Mouse (Mus musculus) granulocyte monocyte progenitor cell, adult 5-6 weeks (primary cell): ENCODE measurements at regions not wholly inside any gene's neighbourhood (a gene's known extent, or its start where the extent isn't known, plus 50 kb on each side); places are given as distances from the start of the nearest gene placed in this dataset.

Experiments used
- ATAC-seq: replicated peaks from 2 replicates; pipeline ENCODE4 v1.8.0; 2016; ENCODE audit warnings: mild to moderate bottlenecking, moderate TSS enrichment, inconsistent platforms; ENCODE audit not compliant: poor library complexity, severe bottlenecking

DNA sequence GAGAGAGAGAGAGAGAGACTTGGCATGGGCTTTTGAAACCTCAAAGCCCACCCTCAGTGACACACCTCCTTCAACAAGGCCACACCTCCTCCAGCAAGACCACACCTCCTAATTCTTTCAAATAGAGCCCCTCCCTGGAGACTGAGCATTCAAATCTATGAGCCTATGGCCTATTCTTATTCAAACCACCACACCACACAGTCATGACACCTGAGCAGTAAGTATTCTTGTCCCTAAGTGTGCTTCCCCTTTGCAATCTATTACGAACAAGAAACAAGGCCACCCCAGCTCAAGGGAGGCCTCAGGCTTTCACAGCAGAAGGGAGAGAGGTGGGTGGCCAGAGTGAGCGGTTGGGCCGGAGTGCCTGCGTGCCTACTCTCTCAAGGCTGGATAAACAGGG is 284.9 kb upstream of the Kcnab2 start:
- ATAC-seq, result no peak

GRCm38 (mm10) chr4:152757191-152757590 is 279.5 kb upstream of the Kcnab2 start:
- ATAC-seq, result no peak

DNA sequence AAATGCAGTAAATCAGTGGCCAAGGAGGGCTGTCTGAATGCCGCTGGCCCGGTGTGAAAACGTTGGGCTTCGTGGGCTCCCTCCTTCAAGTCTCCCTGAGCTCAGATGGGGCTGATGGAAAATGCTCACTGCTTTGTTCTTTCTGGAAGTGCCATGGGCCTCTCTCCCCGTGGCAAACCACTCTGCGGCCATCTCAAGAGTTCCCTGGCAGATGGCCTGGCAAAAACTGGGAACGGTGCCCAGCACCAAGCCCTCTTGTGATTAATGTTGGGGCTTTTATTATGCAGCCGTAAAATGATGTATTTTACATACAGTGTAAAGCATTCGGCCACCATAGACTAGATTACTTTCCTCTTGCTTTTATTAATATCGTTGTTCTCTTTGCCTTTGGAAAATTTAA is 278.9 kb upstream of the Kcnab2 start:
- no peak for ATAC-seq

- no peak for ATAC-seq
Observed at GRCm38 (mm10) chr4:152755756-152756155, 278.1 kb upstream of the Kcnab2 start.

- ATAC-seq, result no peak
Observed at GRCm38 (mm10) chr4:152744366-152744765, 266.7 kb upstream of the Kcnab2 start.

GRCm38 (mm10) chr4:152733017-152733416 is 255.3 kb upstream of the Kcnab2 start:
- no peak for ATAC-seq

DNA sequence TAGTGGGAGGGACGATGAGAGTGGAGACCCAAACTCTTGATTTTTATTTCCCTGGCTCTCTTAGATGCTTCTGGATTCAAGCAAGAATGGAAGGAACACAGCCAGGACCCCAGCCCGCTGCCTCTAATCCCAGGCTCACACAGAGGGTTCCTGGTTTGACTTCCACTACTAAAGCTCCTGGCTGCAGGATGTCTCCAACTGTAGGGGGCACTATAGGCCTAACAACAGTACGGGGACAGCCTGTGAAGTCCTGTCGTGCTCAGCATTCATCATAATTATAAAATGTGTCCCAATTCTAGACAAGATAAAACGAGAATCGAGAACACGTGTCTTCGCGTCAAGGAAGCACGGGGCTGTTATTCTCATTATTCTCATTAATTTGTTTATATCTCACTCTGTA is 254.3 kb upstream of the Kcnab2 start:
- ATAC-seq, result no peak

DNA sequence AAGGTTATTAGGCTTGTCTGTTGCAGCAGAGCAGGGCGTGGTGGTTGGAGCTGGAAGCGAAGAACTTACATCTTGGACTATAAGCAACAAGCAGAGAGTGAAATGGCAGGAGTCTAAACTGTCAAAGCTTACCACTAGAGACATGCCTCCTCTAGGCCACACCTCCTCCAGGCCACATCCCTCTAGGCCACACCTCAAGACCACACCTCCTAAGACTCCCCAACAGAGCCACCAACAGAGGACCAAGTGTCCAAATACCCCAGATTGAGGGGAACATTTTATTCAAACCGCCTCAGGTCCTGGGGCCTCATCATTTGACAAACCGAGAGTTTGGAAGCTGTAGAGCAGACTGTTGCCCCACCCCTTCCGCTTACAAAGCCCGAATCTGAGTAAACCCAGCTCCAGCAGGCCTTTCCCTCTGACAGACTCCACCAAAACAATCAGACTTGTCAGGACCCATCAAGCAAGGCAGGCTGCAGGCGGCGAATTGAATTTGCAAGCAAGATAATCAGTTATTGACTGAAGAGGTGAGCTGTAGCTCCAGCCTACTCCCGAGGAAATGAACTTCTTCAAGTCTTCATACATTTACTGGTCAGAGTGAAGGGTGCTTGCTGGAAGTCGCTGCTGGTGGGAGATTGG is 253.5 kb upstream of the Kcnab2 start:
- ATAC-seq, result no peak

- no peak for ATAC-seq
Observed at GRCm38 (mm10) chr4:152729421-152729820, 251.8 kb upstream of the Kcnab2 start.

- ATAC-seq, result no peak
Observed at GRCm38 (mm10) chr4:152725881-152726280, 248.2 kb upstream of the Kcnab2 start.

DNA sequence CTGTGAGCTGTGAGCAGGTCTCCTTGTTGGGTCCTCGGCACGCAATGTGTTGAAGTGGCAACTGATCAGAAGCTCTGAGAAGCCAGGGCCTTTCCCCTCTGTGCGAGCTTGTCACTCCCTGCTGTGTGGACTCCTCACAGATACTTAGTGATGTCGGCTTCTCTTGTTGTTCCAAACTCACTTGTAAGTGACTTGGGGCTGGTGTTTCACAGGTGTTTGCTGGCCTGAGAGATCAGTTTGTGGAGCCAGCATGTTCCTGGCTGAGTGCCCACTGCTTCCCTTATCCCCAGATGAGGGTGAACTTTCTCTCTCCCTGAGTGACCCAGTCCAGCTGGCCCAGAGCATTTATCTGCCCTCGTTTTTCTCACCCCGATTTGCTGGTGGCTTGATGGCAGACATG is 247.8 kb upstream of the Kcnab2 start:
- ATAC-seq, result no peak

GRCm38 (mm10) chr4:152724741-152725140 is 247.1 kb upstream of the Kcnab2 start:
- ATAC-seq, result no peak

- no peak for ATAC-seq
Observed at GRCm38 (mm10) chr4:152724026-152724425, 246.4 kb upstream of the Kcnab2 start.

DNA sequence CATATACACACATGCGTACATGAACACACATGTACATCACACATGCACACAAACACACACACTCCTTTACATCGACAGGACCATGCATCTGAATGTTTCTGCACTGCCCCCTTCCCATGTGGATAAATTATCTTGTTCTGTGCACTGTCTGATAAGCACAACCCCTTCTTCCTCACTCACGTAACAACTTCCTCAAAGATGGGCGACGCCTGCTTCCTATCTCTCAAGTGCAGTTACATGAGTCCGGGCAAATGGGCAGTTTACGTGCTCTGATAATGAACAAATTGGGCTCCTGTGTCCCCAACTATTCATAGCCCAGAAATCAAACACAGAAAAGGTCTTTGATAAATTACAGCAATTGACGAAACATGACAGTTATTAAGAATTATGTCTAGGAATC is 242.9 kb upstream of the Kcnab2 start:
- no peak for ATAC-seq

GRCm38 (mm10) chr4:152719416-152720127 is 241.9 kb upstream of the Kcnab2 start:
- ATAC-seq, result no peak

DNA sequence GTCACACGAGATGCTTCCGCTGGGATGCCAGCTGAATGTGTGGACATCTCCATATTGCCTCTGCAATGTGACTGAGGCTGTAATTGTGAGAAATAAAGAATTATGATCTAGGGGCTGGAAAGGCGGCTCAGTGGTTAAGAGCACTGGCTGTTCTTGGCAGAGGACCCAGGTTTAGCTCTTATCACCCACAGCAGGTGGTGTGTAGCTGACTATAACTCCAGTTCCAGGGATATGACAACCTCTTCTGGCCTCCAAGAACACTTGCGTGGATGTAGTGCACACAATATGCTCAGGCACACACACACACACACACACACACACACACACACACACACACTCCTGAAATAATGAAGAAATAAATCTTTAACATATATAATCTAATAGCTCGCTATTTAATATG is 232.7 kb upstream of the Kcnab2 start:
- ATAC-seq, result no peak

DNA sequence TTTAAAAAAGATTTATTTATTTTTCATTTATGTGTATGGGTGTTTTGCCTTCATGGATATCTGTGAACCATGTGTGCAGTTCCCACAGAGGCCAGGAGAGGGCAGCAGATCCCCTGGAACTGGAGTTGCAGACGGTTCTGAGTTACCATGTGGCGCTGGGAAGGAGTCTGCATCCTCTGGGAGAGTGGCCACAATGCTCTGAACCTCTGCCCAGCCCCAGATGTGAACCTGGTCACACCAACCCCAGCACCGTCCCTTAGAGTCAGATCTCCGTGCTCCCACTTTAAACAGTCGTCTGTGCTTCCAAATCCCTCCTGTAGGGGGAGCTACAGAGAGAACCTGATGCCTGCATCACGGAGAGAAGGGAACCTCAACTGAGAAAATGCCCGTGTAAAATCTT is 222.5 kb upstream of the Kcnab2 start:
- no peak for ATAC-seq

- ATAC-seq, result no peak
Observed at GRCm38 (mm10) chr4:152697247-152697960, 219.7 kb upstream of the Kcnab2 start.

DNA sequence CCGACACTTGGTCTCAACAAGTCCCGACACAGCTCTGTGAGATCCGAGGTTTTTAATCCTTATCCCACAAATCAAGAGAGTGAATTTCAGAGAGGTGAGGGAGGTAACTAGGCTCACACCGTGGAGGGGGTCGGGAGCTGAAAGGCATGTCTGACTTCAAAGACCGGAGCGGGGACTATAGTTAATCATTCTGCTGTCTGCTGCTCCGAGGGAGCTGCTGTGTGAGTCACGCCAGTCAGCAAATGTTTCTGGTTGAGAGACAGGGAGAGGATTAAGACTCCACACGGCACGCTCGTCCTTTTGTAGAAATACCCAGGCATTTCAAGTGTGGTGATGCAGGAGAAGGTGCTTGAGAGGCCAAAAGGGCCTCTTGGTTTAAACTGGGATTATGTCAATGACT is 214.1 kb upstream of the Kcnab2 start:
- no peak for ATAC-seq

DNA sequence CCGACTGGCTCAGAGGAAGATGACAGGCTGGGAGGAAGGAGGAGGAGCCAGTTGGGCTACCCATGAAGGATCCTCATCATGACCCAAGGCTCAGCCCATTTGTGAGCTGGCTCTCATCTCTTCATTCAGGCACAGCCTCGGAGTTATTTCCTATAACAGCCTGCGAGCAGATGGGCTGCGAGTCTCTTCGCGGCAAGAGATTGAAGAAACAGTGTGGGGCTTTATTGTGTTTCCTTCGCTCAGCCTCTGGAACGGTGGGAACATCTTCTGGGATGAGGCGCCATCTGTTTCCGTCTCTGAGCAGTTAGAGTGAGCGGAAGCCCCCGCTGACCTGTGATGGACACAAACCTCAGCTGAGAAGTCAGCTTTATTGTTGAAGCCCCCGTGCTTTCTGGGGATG is 213.6 kb upstream of the Kcnab2 start:
- ATAC-seq, result no peak

- no peak for ATAC-seq
Observed at GRCm38 (mm10) chr4:152690766-152691165, 213.1 kb upstream of the Kcnab2 start.

DNA sequence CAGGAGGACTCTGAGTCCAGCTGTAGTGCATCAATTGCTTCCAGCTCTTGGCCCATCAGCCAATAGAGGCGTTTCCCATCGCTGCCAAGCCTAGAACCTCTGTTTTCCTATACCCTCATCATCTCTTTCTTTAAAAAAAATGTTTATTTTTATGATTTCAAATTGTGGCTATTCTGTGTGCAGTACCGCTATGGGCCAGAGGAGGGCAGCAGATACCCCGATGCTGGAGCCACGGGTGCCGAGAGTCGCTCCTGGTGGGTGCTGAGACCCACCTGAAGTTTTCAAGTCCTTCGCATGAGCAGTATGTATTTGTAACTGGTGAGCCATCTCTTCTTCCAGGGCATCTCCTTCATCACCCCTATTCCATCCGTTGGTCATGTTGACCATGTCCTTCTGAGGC is 212.2 kb upstream of the Kcnab2 start:
- ATAC-seq, result no peak
